Mouse (Mus musculus) neural tube, embryonic 14.5 days (tissue): ENCODE results near the gene Exoc4. TPM values are rescaled to one million over a fixed set of nuclear protein-coding genes. Genes with fewer than 3 reads are reported as not detected.

ENCODE experiments used
- ATAC-seq: fragments of 200-750 bp; cut with Nextera tagmentation; 2 replicates; pipeline ENCODE4 v1.8.0; 2017; ENCODE audit warnings: low read depth, mild to moderate bottlenecking, moderate TSS enrichment, moderate library complexity
- H3K27ac ChIP-seq: fragments of 300-500 bp; sonication (generic); 2 replicates; pipeline ENCODE4 v1.5.1; 2014; ENCODE audit warnings: low read depth, mild to moderate bottlenecking, control low read depth, low read length, moderate library complexity, mixed read lengths
- H3K27me3 ChIP-seq: fragments of 300-500 bp; sonication (generic); 2 replicates; pipeline ENCODE4 v1.6.1; 2014; ENCODE audit warnings: low read length; ENCODE audit not compliant: control insufficient read depth, insufficient read depth
- H3K36me3 ChIP-seq: fragments of 300-500 bp; sonication (generic); 2 replicates; pipeline ENCODE4 v1.6.1; 2014; ENCODE audit warnings: low read length, mixed read lengths; ENCODE audit not compliant: control insufficient read depth, insufficient read depth
- H3K4me1 ChIP-seq: fragments of 300-500 bp; sonication (generic); 2 replicates; pipeline ENCODE4 v1.6.1; 2014; ENCODE audit warnings: low read length; ENCODE audit not compliant: control insufficient read depth, insufficient read depth
- H3K4me2 ChIP-seq: fragments of 300-500 bp; sonication (generic); 2 replicates; pipeline ENCODE4 v1.6.1; 2014; ENCODE audit warnings: mild to moderate bottlenecking, low read depth, low read length, control low read depth
- H3K4me3 ChIP-seq: fragments of 300-500 bp; sonication (generic); 2 replicates; pipeline ENCODE4 v1.5.1; 2014; ENCODE audit warnings: low read depth, low read length, control low read depth, mixed read lengths
- H3K9ac ChIP-seq: fragments of 300-500 bp; sonication (generic); replicated peaks from 2 replicates; pipeline ENCODE4 v1.6.1; 2014; ENCODE audit warnings: low read depth, mild to moderate bottlenecking, control low read depth, low read length, mixed read lengths
- H3K9me3 ChIP-seq: fragments of 300-500 bp; sonication (generic); 2 replicates; pipeline ENCODE4 v1.6.1; 2016; ENCODE audit warnings: low read length; ENCODE audit not compliant: control insufficient read depth
- WGBS: fragments of 180-500 bp; shearing (Covaris S2); extraction: QIAGEN DNeasy Blood & Tissue Kit; methylation state at CpG from one replicate; pipeline ENCODE4 v1.1.7; 2014; 5-methylcytosine and 5-hydroxymethylcytosine counted together
- polyA plus RNA-seq: library from polyadenylated mRNA; unstranded; fragments of >200 nt; fragmentation: Nextera tagmentation; extraction: Ambion mirVana; gene quantifications from 2 replicates; pipeline ENCODE4 v1.2.1, GENCODE M21; 2014

The Exoc4 gene
- polyA plus RNA-seq, 1 experiment from 2014 or later = 37.0 TPM

DNA sequence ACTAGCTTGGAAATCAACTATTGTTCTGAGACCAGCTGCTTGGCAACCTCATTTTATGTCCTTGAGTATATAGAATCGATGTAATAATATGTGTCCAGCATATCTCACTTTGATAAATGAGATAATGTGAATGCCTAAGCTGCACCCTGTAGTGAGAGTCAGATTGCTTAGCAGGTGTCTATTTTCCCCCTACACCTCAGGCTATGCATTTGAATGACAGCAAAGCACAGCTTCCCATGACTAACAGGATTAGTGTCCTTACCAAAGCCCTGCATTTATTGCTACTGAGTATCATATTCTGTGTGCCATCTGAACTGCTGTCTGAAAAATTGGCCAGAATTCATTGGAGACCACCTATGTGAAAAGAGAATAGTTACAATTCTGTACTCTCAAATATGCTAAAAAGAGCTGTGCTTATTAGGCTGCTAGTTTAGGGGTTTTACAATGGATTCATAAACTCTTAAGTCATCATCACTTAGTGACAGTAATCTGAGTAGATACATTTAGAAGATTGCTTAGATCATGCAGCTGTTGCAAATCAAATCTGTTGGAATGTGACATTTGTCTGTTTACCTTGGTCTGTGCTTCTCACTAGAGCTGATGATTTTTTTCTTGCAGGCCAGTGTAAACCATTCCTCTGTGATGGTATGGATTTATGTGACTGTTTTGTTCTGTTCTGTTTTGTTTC is 98.3 kb downstream of the Exoc4 start:
- Histone ChIP-seq H3K9me3 (no peaks in the 10 kb centered on the region), H3K27ac (no peak overlapping the region), H3K27me3 (no peaks in the 10 kb centered on the region), H3K9ac (no peak overlapping the region), H3K4me2 (no peak overlapping the region), H3K4me3 (no peak overlapping the region), H3K36me3 (no peaks in the 10 kb centered on the region), H3K4me1 (no peaks in the 10 kb centered on the region)
- WGBS = 18% methylated on average over 1 of the region's 1 CpGs
- no peak for ATAC-seq

- Histone ChIP-seq H3K9me3 (no peaks in the 10 kb centered on the region), H3K36me3 (no peaks in the 10 kb centered on the region), H3K4me2 (no peak overlapping the region), H3K27ac (no peak overlapping the region), H3K4me1 (no peaks in the 10 kb centered on the region), H3K9ac (no peak overlapping the region), H3K4me3 (no peak overlapping the region), H3K27me3 (no peaks in the 10 kb centered on the region)
- 92% methylated on average over 6 of the region's 6 CpGs for WGBS
- ATAC-seq = no peak
Observed at GRCm38 (mm10) chr6:33361613-33362012, 112.7 kb downstream of the Exoc4 start.

DNA sequence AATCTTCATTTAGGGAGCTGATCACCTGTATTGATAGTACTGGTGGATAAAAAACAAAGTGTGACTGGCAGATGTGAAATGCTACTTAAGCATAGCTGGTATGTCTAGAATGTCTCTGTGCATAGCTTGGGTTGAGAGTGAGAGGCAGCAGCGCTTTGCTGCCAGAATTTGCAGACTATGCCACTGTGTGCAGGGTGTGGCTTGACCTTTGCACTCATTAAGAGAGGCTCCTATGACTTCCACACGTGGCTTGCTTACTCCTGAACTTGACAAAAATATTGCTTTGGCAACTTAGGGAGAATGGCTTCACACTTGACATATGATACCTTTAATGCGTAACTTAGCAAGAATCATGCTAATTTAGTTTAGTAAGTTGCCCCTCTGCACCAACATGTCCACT is 131.6 kb downstream of the Exoc4 start:
- Histone ChIP-seq H3K36me3 (no peaks in the 10 kb centered on the region), H3K27me3 (no peaks in the 10 kb centered on the region), H3K9me3 (no peaks in the 10 kb centered on the region), H3K27ac (no peak overlapping the region), H3K4me2 (no peak overlapping the region), H3K4me1 (no peaks in the 10 kb centered on the region), H3K9ac (no peak overlapping the region), H3K4me3 (no peak overlapping the region)
- 78% methylated on average over 3 of the region's 3 CpGs for WGBS
- ATAC-seq = no peak

DNA sequence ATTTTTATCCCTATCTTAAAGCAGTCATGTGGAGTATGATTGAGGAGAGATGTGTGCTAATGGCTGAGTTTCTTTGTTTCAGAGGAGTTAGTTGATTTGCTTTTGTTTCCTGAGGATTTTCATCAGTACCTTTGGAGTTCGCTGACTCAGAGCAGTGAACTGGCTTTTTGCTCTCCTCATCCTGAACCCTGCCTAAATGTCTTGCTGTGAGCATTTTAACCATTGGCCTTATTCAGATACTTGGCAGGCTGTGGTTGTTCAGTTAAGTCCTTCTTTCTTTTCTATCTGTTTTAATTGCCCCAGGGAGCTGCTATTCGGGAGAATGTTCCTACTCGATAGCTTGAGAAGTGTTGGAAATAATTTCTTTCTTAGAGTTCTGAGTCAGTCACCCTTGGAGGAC is 133.3 kb downstream of the Exoc4 start:
- ATAC-seq = no peak
- WGBS = 63% methylated on average over 3 of the region's 3 CpGs
- Histone ChIP-seq H3K27me3 (no peaks in the 10 kb centered on the region), H3K9me3 (no peaks in the 10 kb centered on the region), H3K4me1 (no peaks in the 10 kb centered on the region), H3K4me3 (no peak overlapping the region), H3K4me2 (no peak overlapping the region), H3K36me3 (no peaks in the 10 kb centered on the region), H3K9ac (no peak overlapping the region), H3K27ac (no peak overlapping the region)

- WGBS = 91% methylated on average over 2 of the region's 2 CpGs
Observed at GRCm38 (mm10) chr6:33392020-33392419, 143.1 kb downstream of the Exoc4 start.

GRCm38 (mm10) chr6:33399491-33399890 is 150.6 kb downstream of the Exoc4 start:
- Histone ChIP-seq H3K36me3 (no peaks in the 10 kb centered on the region), H3K4me3 (no peak overlapping the region), H3K9me3 (no peaks in the 10 kb centered on the region), H3K4me2 (no peak overlapping the region), H3K27me3 (no peaks in the 10 kb centered on the region), H3K4me1 (no peaks in the 10 kb centered on the region), H3K27ac (no peak overlapping the region), H3K9ac (no peak overlapping the region)
- 77% methylated on average over 1 of the region's 1 CpGs for WGBS
- no peak for ATAC-seq

More at GRCm38 (mm10) chr6:33392020-33392419, 143.1 kb downstream of the Exoc4 start:
- no peak overlapping the region for H3K9ac ChIP-seq
- H3K4me2 ChIP-seq = no peak overlapping the region
- no peak overlapping the region for H3K27ac ChIP-seq
- H3K4me1 ChIP-seq = no peaks in the 10 kb centered on the region
- no peaks in the 10 kb centered on the region for H3K27me3 ChIP-seq
- H3K36me3 ChIP-seq = no peaks in the 10 kb centered on the region
- no peaks in the 10 kb centered on the region for H3K9me3 ChIP-seq
- H3K4me3 ChIP-seq = no peak overlapping the region
- ATAC-seq = no peak

DNA sequence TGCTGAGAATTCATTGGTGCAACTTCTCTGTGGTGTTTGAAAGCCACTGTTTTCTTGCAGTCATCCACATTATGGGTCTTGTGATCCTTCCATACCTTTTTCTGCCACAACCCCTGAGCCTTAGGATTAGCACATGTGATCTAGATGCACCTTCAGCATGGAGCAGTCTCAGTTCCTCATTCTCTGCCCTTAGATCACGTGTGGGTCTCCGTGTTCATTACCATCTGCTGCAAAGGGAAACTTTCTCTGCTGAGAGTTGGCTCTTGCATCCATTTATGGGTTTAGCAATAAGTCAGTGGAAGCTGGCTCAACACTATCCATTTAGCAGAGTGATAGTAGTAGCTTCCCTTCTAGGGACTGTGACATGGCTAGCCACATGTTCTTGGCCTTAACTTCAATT is 152.3 kb downstream of the Exoc4 start:
- no peaks in the 10 kb centered on the region for H3K9me3 ChIP-seq
- WGBS = 94% methylated on average over 2 of the region's 2 CpGs
- ATAC-seq = no peak

GRCm38 (mm10) chr6:33405562-33406275 is 156.8 kb downstream of the Exoc4 start:
- Histone ChIP-seq H3K27ac (no peak overlapping the region), H3K4me2 (no peak overlapping the region), H3K9ac (no peak overlapping the region), H3K27me3 (no peaks in the 10 kb centered on the region), H3K4me1 (0 out of 2 replicates have a peak, but pooled peaks cover 3% of the 10 kb centered on the region), H3K36me3 (no peaks in the 10 kb centered on the region), H3K4me3 (no peak overlapping the region), H3K9me3 (no peaks in the 10 kb centered on the region)
- no peak for ATAC-seq
- WGBS = 69% methylated on average over 4 of the region's 4 CpGs

More for the DNA sequence above, 152.3 kb downstream of the Exoc4 start:
- no peak overlapping the region for H3K9ac ChIP-seq
- no peaks in the 10 kb centered on the region for H3K36me3 ChIP-seq
- no peak overlapping the region for H3K4me3 ChIP-seq
- no peak overlapping the region for H3K4me2 ChIP-seq
- no peak overlapping the region for H3K27ac ChIP-seq
- H3K4me1 ChIP-seq = 0 out of 2 replicates have a peak, but pooled peaks cover 3% of the 10 kb centered on the region
- H3K27me3 ChIP-seq = no peaks in the 10 kb centered on the region

DNA sequence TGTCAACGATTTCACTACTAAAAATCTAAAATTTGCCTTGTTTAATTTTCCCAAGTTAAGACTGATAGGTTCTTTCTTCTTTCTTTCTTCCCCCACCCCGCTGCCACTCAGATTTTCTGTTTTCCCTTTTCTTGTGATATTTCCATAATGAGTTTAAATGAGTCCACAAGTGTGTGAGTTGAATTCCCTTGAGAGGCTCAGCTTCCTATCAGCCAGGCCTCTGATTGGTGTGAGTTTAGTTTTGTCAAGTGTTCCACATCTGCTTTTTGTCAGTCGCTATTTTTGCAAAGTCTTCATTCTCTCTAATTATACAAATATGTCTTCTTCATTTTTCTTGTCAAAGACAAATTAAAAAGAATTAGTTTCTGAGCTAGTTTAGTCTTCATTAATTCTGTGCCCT is 160.7 kb downstream of the Exoc4 start:
- 91% methylated on average over 3 of the region's 3 CpGs for WGBS
- no peak overlapping the region for H3K27ac ChIP-seq
- H3K4me3 ChIP-seq = no peak overlapping the region
- H3K9ac ChIP-seq = no peak overlapping the region
- H3K4me1 ChIP-seq = 0 out of 2 replicates have a peak, but pooled peaks cover 3% of the 10 kb centered on the region
- H3K27me3 ChIP-seq = no peaks in the 10 kb centered on the region
- no peak for ATAC-seq
- H3K4me2 ChIP-seq = no peak overlapping the region
- no peaks in the 10 kb centered on the region for H3K36me3 ChIP-seq
- H3K9me3 ChIP-seq = no peaks in the 10 kb centered on the region
